ENCODE assay signal across 8 mouse cellular contexts in genomic region chr8:69395050-69395789, GRCm38 (mm10). TPM values are rescaled to one million over a fixed set of nuclear protein-coding genes. Genes with fewer than 3 reads are reported as not detected.
DNase-seq lines count a peak whose midpoint lies in the region; ATAC-seq and TF ChIP-seq lines count a peak whose summit lies in the region.

No protein-coding gene starts in this region.

- DNase-seq in heart, adult 2 months, result peak; percentile 87 to 92
- DNase-seq in kidney, adult 2 months, result peak; percentile 97
- peak; percentile 88 for DNase-seq in limb, embryonic 11.5 days (ENCODE audit: low spot score)

- peak overlapping the region; percentile 75 for H3K9ac ChIP-seq in embryonic facial prominence, embryonic 12.5 days
- H3K9ac ChIP-seq in heart, adult 2 months (ENCODE audit: low read depth, low read length), result peak overlapping the region; percentile 87
- H3K9ac ChIP-seq in limb, embryonic 11.5 days (ENCODE audit: low read length), result peak overlapping the region; percentile 93
- H3K9ac ChIP-seq in midbrain, embryonic 13.5 days (replicated peaks), result peak overlapping the region; percentile 87

- 1% methylated on average over 26 of the region's 26 CpGs for WGBS in embryonic facial prominence, embryonic 12.5 days
- under 1% methylated on average over 26 of the region's 26 CpGs for WGBS in heart, adult 2 months
- 1% methylated on average over 26 of the region's 26 CpGs for WGBS in kidney, adult 2 months
- 2% methylated on average over 26 of the region's 26 CpGs for WGBS in limb, embryonic 11.5 days
- 2% methylated on average over 26 of the region's 26 CpGs for WGBS in midbrain, embryonic 13.5 days
- under 1% methylated on average over 26 of the region's 26 CpGs for WGBS in small intestine, adult 2 months

- H3K27ac ChIP-seq in embryonic facial prominence, embryonic 12.5 days, result peak overlapping the region; percentile 96
- H3K27ac ChIP-seq in heart, adult 2 months, result peak overlapping the region; percentile 87
- peak overlapping the region; percentile 93 for H3K27ac ChIP-seq in kidney, adult 2 months (ENCODE audit: insufficient read depth, low read depth, low read length)
- peak overlapping the region; percentile 91 for H3K27ac ChIP-seq in limb, embryonic 11.5 days (replicated peaks; ENCODE audit: low read depth, low read length)
- H3K27ac ChIP-seq in midbrain, embryonic 13.5 days, result peak overlapping the region; percentile 97
- H3K27ac ChIP-seq in small intestine, adult 2 months (ENCODE audit: insufficient read depth, low read depth, low read length), result peak overlapping the region; percentile 57

- H3K27me3 ChIP-seq in erythroblast, embryonic 14.5 days (ENCODE audit: control insufficient read depth), result no peaks in the 10 kb centered on the region; the same call in 1 of the 2 replicates
- H3K27me3 ChIP-seq in embryonic facial prominence, embryonic 12.5 days, result no peaks in the 10 kb centered on the region
- H3K27me3 ChIP-seq in heart, adult 2 months (ENCODE audit: control insufficient read depth, insufficient read depth, low read length), result no peaks in the 10 kb centered on the region
- no peaks in the 10 kb centered on the region for H3K27me3 ChIP-seq in kidney, adult 2 months (replicated peaks; ENCODE audit: control insufficient read depth, insufficient read depth, low read length)
- no peaks in the 10 kb centered on the region for H3K27me3 ChIP-seq in limb, embryonic 11.5 days (ENCODE audit: control insufficient read depth, insufficient read depth, low read length)
- no peaks in the 10 kb centered on the region for H3K27me3 ChIP-seq in midbrain, embryonic 13.5 days
- no peaks in the 10 kb centered on the region for H3K27me3 ChIP-seq in small intestine, adult 2 months (ENCODE audit: control insufficient read depth, insufficient read depth, low read length)

- peak overlapping the region; percentile 46 for H3K4me2 ChIP-seq in embryonic facial prominence, embryonic 12.5 days (replicated peaks)
- peak overlapping the region; percentile 60 for H3K4me2 ChIP-seq in limb, embryonic 11.5 days (ENCODE audit: low read depth, severe bottlenecking)
- peak overlapping the region; percentile 64 for H3K4me2 ChIP-seq in midbrain, embryonic 13.5 days (replicated peaks)

- H3K4me1 ChIP-seq in erythroblast, embryonic 14.5 days (ENCODE audit: control insufficient read depth), result peaks cover 15% of the 10 kb centered on the region
- H3K4me1 ChIP-seq in embryonic facial prominence, embryonic 12.5 days, result no peaks in the 10 kb centered on the region
- peaks cover 4% of the 10 kb centered on the region for H3K4me1 ChIP-seq in heart, adult 2 months (ENCODE audit: control insufficient read depth, insufficient read depth, low read length)
- 0 out of 2 replicates have a peak, but pooled peaks cover 2% of the 10 kb centered on the region for H3K4me1 ChIP-seq in kidney, adult 2 months (ENCODE audit: control insufficient read depth, insufficient read depth, low read length)
- peaks cover 5% of the 10 kb centered on the region; the same call in 1 of the 2 replicates for H3K4me1 ChIP-seq in limb, embryonic 11.5 days (ENCODE audit: control insufficient read depth, insufficient read depth, low read length)
- H3K4me1 ChIP-seq in midbrain, embryonic 13.5 days (replicated peaks), result peaks cover 19% of the 10 kb centered on the region
- H3K4me1 ChIP-seq in small intestine, adult 2 months (ENCODE audit: control insufficient read depth, insufficient read depth, insufficient read length, low read length), result peaks cover 3% of the 10 kb centered on the region; the same call in 1 of the 2 replicates

- H3K79me2 ChIP-seq in heart, adult 2 months (replicated peaks; ENCODE audit: control insufficient read depth, insufficient read depth, low read length), result no peaks in the 10 kb centered on the region; the same call in 1 of the 2 replicates

- no peak for TF ChIP-seq EP300 in heart, adult 2 months (IDR thresholded peaks at IDR 0.05; ENCODE audit: insufficient read depth, low read depth, low read length)

- no peaks in the 10 kb centered on the region for H3K36me3 ChIP-seq in erythroblast, embryonic 14.5 days (ENCODE audit: control insufficient read depth)
- H3K36me3 ChIP-seq in embryonic facial prominence, embryonic 12.5 days, result peaks cover 20% of the 10 kb centered on the region
- 0 out of 2 replicates have a peak, but pooled peaks cover 2% of the 10 kb centered on the region for H3K36me3 ChIP-seq in heart, adult 2 months (ENCODE audit: control insufficient read depth, insufficient read depth, low read length)
- H3K36me3 ChIP-seq in kidney, adult 2 months (ENCODE audit: control insufficient read depth, insufficient read depth, low read length), result no peaks in the 10 kb centered on the region
- H3K36me3 ChIP-seq in limb, embryonic 11.5 days (ENCODE audit: control insufficient read depth, insufficient read depth, low read length), result no peaks in the 10 kb centered on the region
- peaks cover 6% of the 10 kb centered on the region for H3K36me3 ChIP-seq in midbrain, embryonic 13.5 days
- no peaks in the 10 kb centered on the region for H3K36me3 ChIP-seq in small intestine, adult 2 months (ENCODE audit: control insufficient read depth, insufficient read depth, low read length)

- intact Hi-C loops in heart, adult 2 months (cut with DNase I), result no loop called here

- no peaks in the 10 kb centered on the region for H3K9me3 ChIP-seq in erythroblast, embryonic 14.5 days (ENCODE audit: control insufficient read depth, low read length)
- peaks cover 19% of the 10 kb centered on the region for H3K9me3 ChIP-seq in embryonic facial prominence, embryonic 12.5 days
- H3K9me3 ChIP-seq in limb, embryonic 11.5 days (ENCODE audit: control insufficient read depth, low read length), result peaks cover 5% of the 10 kb centered on the region; the same call in 1 of the 2 replicates
- peaks cover 23% of the 10 kb centered on the region for H3K9me3 ChIP-seq in midbrain, embryonic 13.5 days

- no peak for ATAC-seq in erythroblast, adult 5-6 weeks (replicated peaks; ENCODE audit: low FRiP score, poor library complexity, severe bottlenecking)
- ATAC-seq in embryonic facial prominence, embryonic 12.5 days (ENCODE audit: insufficient number of reproducible peaks, insufficient read depth, low FRiP score, low TSS enrichment), result peak; percentile 97
- ATAC-seq in limb, embryonic 11.5 days (ENCODE audit: insufficient number of reproducible peaks, low FRiP score, low TSS enrichment, low read depth), result peak; percentile 97
- peak; percentile 99 for ATAC-seq in midbrain, embryonic 13.5 days

- peak overlapping the region; percentile 72 for H3K4me3 ChIP-seq in erythroblast, embryonic 14.5 days (replicated peaks)
- peak overlapping the region; percentile 65 for H3K4me3 ChIP-seq in embryonic facial prominence, embryonic 12.5 days
- H3K4me3 ChIP-seq in heart, adult 2 months, result peak overlapping the region; percentile 81
- H3K4me3 ChIP-seq in kidney, adult 2 months (ENCODE audit: insufficient read depth, low read depth, low read length), result peak overlapping the region; percentile 98
- peak overlapping the region; percentile 85 for H3K4me3 ChIP-seq in limb, embryonic 11.5 days (ENCODE audit: low read depth, low read length)
- H3K4me3 ChIP-seq in midbrain, embryonic 13.5 days (replicated peaks), result peak overlapping the region; percentile 70
- H3K4me3 ChIP-seq in small intestine, adult 2 months (ENCODE audit: low read depth, low read length), result peak overlapping the region; percentile 94

- TF ChIP-seq POLR2A in heart, adult 2 months (IDR thresholded peaks at IDR 0.05; ENCODE audit: insufficient read depth, low read depth, low read length), result peak; percentile 78
- peak; percentile 39 for TF ChIP-seq POLR2A in kidney, adult 2 months (IDR thresholded peaks at IDR 0.05; ENCODE audit: low read depth, low read length)
- peak; percentile 52 for TF ChIP-seq POLR2A in small intestine, adult 2 months (IDR thresholded peaks at IDR 0.05; ENCODE audit: low read depth, low read length)

- no peak for TF ChIP-seq CTCF in heart, adult 2 months (IDR thresholded peaks at IDR 0.05)
- TF ChIP-seq CTCF in kidney, adult 2 months (conservative IDR thresholded peaks at IDR 0.05; ENCODE audit: insufficient read depth, insufficient read length, low read depth, low read length), result no peak
- no peak for TF ChIP-seq CTCF in small intestine, adult 2 months (IDR thresholded peaks at IDR 0.05; ENCODE audit: extremely low read depth, insufficient read length, insufficient replicate concordance, low read depth, low read length)

RNA-seq across cellular contexts. Expression of gene Gm9495, which starts 58.1 kb away (rescaled TPM):
- not detected in 2 replicates for polyA plus RNA-seq in erythroblast, embryonic 14.5 days (2012)
- not detected in 2 replicates for total RNA-seq in erythroblast, adult 5-6 weeks (2015; ENCODE audit: low replicate concordance)
- total RNA-seq in erythroblast, adult 5-6 weeks (2017; ENCODE audit: low replicate concordance), result not detected in 2 replicates
- polyA plus RNA-seq in embryonic facial prominence, embryonic 12.5 days (2016; fragmentation: Nextera tagmentation; extraction: Ambion mirVana), result not detected in 2 replicates
- under 1 TPM in 1 of 2 experiments, not detected in 1; 0.09 TPM for total RNA-seq in heart, adult 2 months (2021)
- polyA plus RNA-seq in heart, adult 2 months (2012; rRNA removed), result 0.06 and 0.10 TPM in 2 replicates
- polyA plus RNA-seq in kidney, adult 2 months (2012; rRNA removed), result not detected in 2 replicates
- not detected in 2 replicates for polyA plus RNA-seq in limb, embryonic 11.5 days (2014; fragmentation: Nextera tagmentation; extraction: Ambion mirVana)
- polyA plus RNA-seq in midbrain, embryonic 13.5 days (2015; fragmentation: Nextera tagmentation; extraction: Ambion mirVana), result not detected in 2 replicates
- polyA plus RNA-seq in small intestine, adult 2 months (2012; rRNA removed), result not detected in 2 replicates
